Mouse (Mus musculus) adrenal gland, postnatal 36 days (tissue): Measurements from ENCODE around the gene Sgo1. TPM values are rescaled to one million over a fixed set of nuclear protein-coding genes. Genes with fewer than 3 reads are reported as not detected.

Experiments used
- DNase-seq, 2 experiments: peaks; one replicate each; pipeline ENCODE4 v3.0.0; 2021; ENCODE audit warnings: mixed read lengths in 1 of 2
- total RNA-seq, 2 experiments: library from RNA; stranded (reverse); gene quantifications; 2 replicates each; pipeline ENCODE4 v1.2.3; 2021

Gene Sgo1
- total RNA-seq, 2 experiments from 2014 or later = 1.2 to 1.4 TPM

GRCm38 (mm10) chr17:53650251-53650661 lies 38.9 kb downstream of the Sgo1 start:
- peak; percentile 18 to 39 for DNase-seq

- no peak for DNase-seq
Measured at GRCm38 (mm10) chr17:53643360-53643759, 45.8 kb downstream of the Sgo1 start.

DNA sequence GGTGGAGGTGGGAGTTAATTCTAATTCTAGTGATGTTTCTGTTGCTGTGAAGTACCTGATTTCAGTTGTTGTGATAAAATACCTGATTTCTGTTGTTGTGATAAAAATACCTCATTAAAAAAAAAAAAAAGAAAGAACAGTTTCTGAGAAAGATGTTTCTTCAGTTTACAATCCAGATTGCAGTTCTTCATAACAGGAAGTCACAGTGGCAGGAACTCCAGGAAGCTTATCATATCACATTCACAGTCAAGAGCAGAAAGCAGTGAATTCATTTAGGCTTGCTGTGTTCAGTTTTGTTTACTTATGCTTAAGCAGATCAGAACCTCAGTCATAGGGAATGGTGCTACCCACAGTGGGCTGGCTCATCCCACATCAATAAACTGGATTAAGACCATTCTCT lies 57.8 kb downstream of the Sgo1 start:
- DNase-seq = no peak

- peak in 1 of 2 experiments; percentile 7 for DNase-seq
Measured at GRCm38 (mm10) chr17:53628131-53628530, 61.0 kb downstream of the Sgo1 start.

DNA sequence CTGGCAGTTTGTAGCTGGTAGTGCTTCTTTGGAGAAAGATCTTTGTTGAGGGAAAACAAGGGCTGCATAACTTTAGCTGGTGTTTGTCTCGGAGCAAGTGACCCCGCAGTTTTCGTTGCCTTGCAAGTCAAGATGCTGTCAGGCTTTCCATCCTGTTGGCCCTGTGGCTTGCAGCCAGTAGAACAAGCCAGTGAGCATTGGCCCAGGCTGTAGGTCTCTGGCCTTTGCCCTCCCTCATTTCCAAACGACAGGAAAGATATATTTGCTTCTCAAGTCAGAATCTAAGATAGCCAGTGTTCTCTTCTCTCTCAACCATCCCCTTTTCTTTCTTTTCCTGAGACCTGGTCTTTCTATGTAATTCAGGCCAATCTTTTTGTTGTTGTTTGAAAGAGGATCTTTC lies 61.6 kb downstream of the Sgo1 start:
- DNase-seq = peak; percentile 17 to 46

DNA sequence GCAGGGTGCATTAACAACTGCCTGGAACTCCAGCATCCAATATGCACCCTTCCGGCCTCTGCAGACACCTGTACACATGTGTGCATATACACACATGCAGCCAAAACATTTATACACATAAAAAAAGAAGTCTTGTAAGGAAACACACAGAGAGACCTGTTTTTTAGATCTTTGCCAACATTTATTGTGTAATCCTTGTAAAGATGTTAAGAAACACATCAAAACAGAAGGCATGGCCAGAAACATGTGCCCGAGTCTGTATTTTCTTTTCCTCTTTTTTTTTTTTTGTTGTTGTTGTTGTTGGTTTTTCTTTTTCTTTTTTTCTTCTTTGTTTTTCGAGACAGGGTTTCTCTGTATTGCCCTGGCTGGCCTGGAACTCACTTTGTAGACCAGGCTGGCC lies 63.0 kb downstream of the Sgo1 start:
- no peak for DNase-seq

Other genes starting within 250 kb of the Sgo1 start
- under 1 TPM; 0.36 to 0.43 TPM for gene Efhb, start 226.0 kb downstream of the Sgo1 start, total RNA-seq
- gene Rab5a, start 210.1 kb downstream of the Sgo1 start, total RNA-seq = 100 to 1,000 TPM in 1 of 2 experiments, 10 to 100 TPM in 1; 95.3 to 114 TPM
- not detected for gene Pp2d1, start 149.9 kb downstream of the Sgo1 start, total RNA-seq
- 10 to 100 TPM; 64.5 to 86.8 TPM for gene Kat2b, start 122.5 kb downstream of the Sgo1 start, total RNA-seq
- gene Sult1c2, start 157.0 kb upstream of the Sgo1 start, total RNA-seq = under 1 TPM; 0.49 to 0.50 TPM